Mouse (Mus musculus) bone marrow macrophage, adult 2 months (primary cell): ENCODE results near the gene Nbas.

Source experiments
- CTCF ChIP-seq: IDR thresholded peaks from 2 replicates; pipeline ENCODE4 v1.5.1; 2012; ENCODE audit warnings: low read depth, mild to moderate bottlenecking, low read length, moderate library complexity
- POLR2A ChIP-seq: IDR thresholded peaks from 2 replicates; pipeline ENCODE4 v1.6.1; 2012; ENCODE audit warnings: mild to moderate bottlenecking, low read depth, low read length, borderline replicate concordance

- TF ChIP-seq POLR2A (no peak), CTCF (no peak)
These were observed 26.5 kb upstream of the Nbas start for GRCm38 (mm10) chr12:13242453-13242852.
